Mouse (Mus musculus) midbrain, postnatal 0 days (tissue): ENCODE measurements at regions not wholly inside any gene's neighbourhood (a gene's known extent, or its start where the extent isn't known, plus 50 kb on each side); places are given as distances from the start of the nearest gene placed in this dataset.

ENCODE experiments used
- ATAC-seq: fragments of 200-750 bp; cut with Nextera tagmentation; 2 replicates; pipeline ENCODE4 v1.8.0; 2017; ENCODE audit warnings: moderate number of reproducible peaks, mild to moderate bottlenecking, moderate TSS enrichment, moderate library complexity; ENCODE audit not compliant: low FRiP score
- DNase-seq: peaks from one replicate; pipeline ENCODE4 v3.0.0-alpha.2; 2015; ENCODE audit warnings: low spot score
- H3K27ac ChIP-seq: fragments of 300-500 bp; sonication (generic); 2 replicates; pipeline ENCODE4 v1.5.1; 2014; ENCODE audit warnings: low read depth, mild to moderate bottlenecking, low read length, mixed read lengths
- H3K27me3 ChIP-seq: fragments of 300-500 bp; sonication (generic); 2 replicates; pipeline ENCODE4 v1.6.1; 2014; ENCODE audit warnings: low read length, control low read depth, mixed read lengths; ENCODE audit not compliant: insufficient read depth
- H3K36me3 ChIP-seq: fragments of 300-500 bp; sonication (generic); 2 replicates; pipeline ENCODE4 v1.6.1; 2014; ENCODE audit warnings: low read length, control low read depth, mixed read lengths; ENCODE audit not compliant: insufficient read depth
- H3K4me1 ChIP-seq: fragments of 300-500 bp; sonication (generic); 2 replicates; pipeline ENCODE4 v1.6.1; 2014; ENCODE audit warnings: mild to moderate bottlenecking, control low read depth, antibody characterized with exemption, low read length, mixed read lengths; ENCODE audit not compliant: insufficient read depth
- H3K4me2 ChIP-seq: fragments of 300-500 bp; sonication (generic); 2 replicates; pipeline ENCODE4 v1.6.1; 2014; ENCODE audit warnings: low read depth, mild to moderate bottlenecking, low read length, mixed read lengths; ENCODE audit not compliant: poor library complexity, severe bottlenecking
- H3K4me3 ChIP-seq: fragments of 300-500 bp; sonication (generic); 2 replicates; pipeline ENCODE4 v1.5.1; 2014; ENCODE audit warnings: low read depth, mild to moderate bottlenecking, low read length, moderate library complexity
- H3K9ac ChIP-seq: fragments of 300-500 bp; sonication (generic); replicated peaks from 2 replicates; pipeline ENCODE4 v1.6.1; 2014; ENCODE audit warnings: mild to moderate bottlenecking, low read length, moderate library complexity, mixed read lengths; ENCODE audit not compliant: poor library complexity, severe bottlenecking
- H3K9me3 ChIP-seq: fragments of 300-500 bp; sonication (generic); 2 replicates; pipeline ENCODE4 v1.6.1; 2016; ENCODE audit warnings: low read length, control low read depth
- CTCF ChIP-seq: IDR thresholded peaks from 2 replicates; pipeline ENCODE4 v1.5.1; 2016; ENCODE audit warnings: antibody characterized with exemption, mild to moderate bottlenecking
- WGBS: fragments of 180-500 bp; shearing (Covaris S2); extraction: QIAGEN DNeasy Blood & Tissue Kit; methylation state at CpG from one replicate; pipeline ENCODE4 v1.1.7; 2014; 5-methylcytosine and 5-hydroxymethylcytosine counted together

GRCm38 (mm10) chr8:90478149-90478548 lies 130.0 kb upstream of the Tox3 start:
- Histone ChIP-seq H3K4me2 (no peak overlapping the region), H3K27ac (no peak overlapping the region), H3K4me3 (no peak overlapping the region), H3K4me1 (no peaks in the 10 kb centered on the region), H3K36me3 (no peaks in the 10 kb centered on the region), H3K27me3 (no peaks in the 10 kb centered on the region), H3K9me3 (no peaks in the 10 kb centered on the region), H3K9ac (no peak overlapping the region)
- TF ChIP-seq CTCF = no peak
- no peak for DNase-seq
- WGBS = 70% methylated on average over 4 of the region's 4 CpGs
- no peak for ATAC-seq

GRCm38 (mm10) chr8:90474066-90474465 lies 125.9 kb upstream of the Tox3 start:
- 85% methylated on average over 7 of the region's 7 CpGs for WGBS
- Histone ChIP-seq H3K9me3 (no peaks in the 10 kb centered on the region), H3K4me1 (no peaks in the 10 kb centered on the region), H3K36me3 (no peaks in the 10 kb centered on the region), H3K9ac (no peak overlapping the region), H3K4me2 (no peak overlapping the region), H3K27ac (no peak overlapping the region), H3K27me3 (no peaks in the 10 kb centered on the region), H3K4me3 (no peak overlapping the region)
- TF ChIP-seq CTCF = no peak
- DNase-seq (no peak), ATAC-seq (no peak)

GRCm38 (mm10) chr8:90470826-90471225 lies 122.7 kb upstream of the Tox3 start:
- DNase-seq = peak; percentile 70

GRCm38 (mm10) chr8:90463708-90464107 lies 115.6 kb upstream of the Tox3 start:
- peak; percentile 33; the same call in 1 of the 2 replicates for TF ChIP-seq CTCF
- WGBS = 71% methylated on average over 1 of the region's 1 CpGs
- no peak overlapping the region for H3K4me3 ChIP-seq
- ATAC-seq (no peak), DNase-seq (no peak)
- H3K27ac ChIP-seq = no peak overlapping the region
- H3K4me2 ChIP-seq = no peak overlapping the region
- H3K9me3 ChIP-seq = no peaks in the 10 kb centered on the region
- H3K4me1 ChIP-seq = no peaks in the 10 kb centered on the region
- no peak overlapping the region for H3K9ac ChIP-seq
- no peaks in the 10 kb centered on the region for H3K27me3 ChIP-seq
- no peaks in the 10 kb centered on the region for H3K36me3 ChIP-seq

More at GRCm38 (mm10) chr8:90470826-90471225, 122.7 kb upstream of the Tox3 start:
- no peak for ATAC-seq
- WGBS = 74% methylated on average over 11 of the region's 11 CpGs
- H3K27me3 ChIP-seq = no peaks in the 10 kb centered on the region
- no peak for TF ChIP-seq CTCF
- H3K4me1 ChIP-seq = no peaks in the 10 kb centered on the region
- H3K9me3 ChIP-seq = no peaks in the 10 kb centered on the region
- no peak overlapping the region for H3K4me2 ChIP-seq
- H3K36me3 ChIP-seq = no peaks in the 10 kb centered on the region
- H3K4me3 ChIP-seq = no peak overlapping the region
- H3K9ac ChIP-seq = no peak overlapping the region
- no peak overlapping the region for H3K27ac ChIP-seq

GRCm38 (mm10) chr8:90455321-90455720 lies 107.2 kb upstream of the Tox3 start:
- Histone ChIP-seq H3K4me2 (no peak overlapping the region), H3K4me3 (no peak overlapping the region), H3K9ac (no peak overlapping the region), H3K27me3 (no peaks in the 10 kb centered on the region), H3K27ac (no peak overlapping the region), H3K9me3 (no peaks in the 10 kb centered on the region), H3K36me3 (no peaks in the 10 kb centered on the region), H3K4me1 (no peaks in the 10 kb centered on the region)
- WGBS = 78% methylated on average over 2 of the region's 2 CpGs
- TF ChIP-seq CTCF = no peak
- ATAC-seq (no peak), DNase-seq (no peak)

GRCm38 (mm10) chr8:90454130-90454529 lies 106.0 kb upstream of the Tox3 start:
- Histone ChIP-seq H3K9ac (no peak overlapping the region), H3K36me3 (no peaks in the 10 kb centered on the region), H3K4me2 (no peak overlapping the region), H3K27ac (peak overlapping the region; percentile 39; the same call in 1 of the 2 replicates), H3K27me3 (no peaks in the 10 kb centered on the region), H3K9me3 (no peaks in the 10 kb centered on the region), H3K4me1 (no peaks in the 10 kb centered on the region), H3K4me3 (no peak overlapping the region)
- no peak for ATAC-seq
- no peak for DNase-seq
- 25% methylated on average over 5 of the region's 5 CpGs for WGBS
- TF ChIP-seq CTCF = no peak
